In the genomic region with DNA sequence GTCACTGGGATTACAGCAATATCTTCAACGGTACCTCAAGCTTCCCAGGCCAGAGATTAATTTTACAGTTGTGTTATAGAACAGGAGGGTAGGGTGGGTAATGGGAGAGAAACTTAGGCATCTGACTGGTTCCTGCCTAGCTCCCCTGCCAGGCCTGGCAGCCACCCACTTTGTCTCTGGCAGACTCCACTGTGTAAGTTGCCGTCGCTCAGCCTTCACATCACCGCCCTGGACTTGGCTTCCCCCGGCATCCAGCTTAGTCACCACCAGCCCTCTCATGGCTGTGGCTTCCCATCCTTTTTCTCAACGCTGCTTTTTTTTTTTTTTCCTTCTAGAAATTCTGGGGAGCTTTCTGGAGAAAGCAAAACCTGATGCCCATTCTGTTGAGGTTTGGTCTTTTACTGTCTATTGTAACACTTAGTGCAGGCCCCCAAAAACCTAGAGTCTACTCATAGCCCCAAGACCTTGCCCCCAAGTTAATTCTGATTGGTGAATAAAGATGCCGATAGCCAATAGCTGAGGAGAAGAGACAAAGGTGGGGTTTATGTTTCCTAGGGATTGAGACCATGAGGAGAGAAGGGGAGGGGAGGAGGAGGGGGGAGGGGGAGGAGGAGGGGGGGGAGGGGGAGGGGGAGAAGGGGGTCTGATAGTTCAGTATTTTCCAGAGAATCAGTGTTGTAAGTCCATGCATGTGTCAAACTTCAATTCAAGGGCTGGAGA, we compare ENCODE assay signal across 9 mouse cellular contexts. TPM values are rescaled to one million over a fixed set of nuclear protein-coding genes. Genes with fewer than 3 reads are reported as not detected.
DNase-seq lines count a peak whose midpoint lies in the region; ATAC-seq lines count a peak whose summit lies in the region.
"Had no signal": no experiment of that assay in that cellular context is flagged by ENCODE, and none has a peak within 500 bp of the region (broad histone marks: within the 10 kb centered on the region; RNA-seq: fewer than 3 reads in every experiment).

No protein-coding gene starts in this region.

- WGBS in embryonic facial prominence, embryonic 15.5 days = 57% methylated on average over 7 of the region's 7 CpGs
- WGBS in embryonic facial prominence, embryonic 10.5 days = 77% methylated on average over 7 of the region's 7 CpGs
- 76% methylated on average over 7 of the region's 7 CpGs for WGBS in kidney, embryonic 16.5 days

- DNase-seq in embryonic facial prominence, embryonic 10.5 days (ENCODE audit: low spot score) = no peak
- peak; percentile 46 for DNase-seq in urinary bladder, postnatal 14 days (ENCODE audit: low spot score)
- DNase-seq in urinary bladder, postnatal 36 days (ENCODE audit: low spot score in 2 of 2) = no peak
- peak; percentile 30 for DNase-seq in left cerebral cortex, adult 11 months (ENCODE audit: low spot score)
- DNase-seq in telencephalon, adult 2 months (ENCODE audit: low read depth, low spot score) = peak; percentile 82
- DNase-seq in kidney, adult 9 months = no peak

- peaks cover 16% of the 10 kb centered on the region for H3K4me1 ChIP-seq in embryonic facial prominence, embryonic 15.5 days
- H3K4me1 ChIP-seq in embryonic facial prominence, embryonic 10.5 days = peaks cover 43% of the 10 kb centered on the region
- H3K4me1 ChIP-seq in kidney, embryonic 16.5 days (ENCODE audit: insufficient read depth, low read length) = peaks cover 33% of the 10 kb centered on the region

- H3K36me3 ChIP-seq in embryonic facial prominence, embryonic 15.5 days = no peaks in the 10 kb centered on the region
- no peaks in the 10 kb centered on the region for H3K36me3 ChIP-seq in embryonic facial prominence, embryonic 10.5 days (replicated peaks)
- H3K36me3 ChIP-seq in kidney, embryonic 16.5 days (ENCODE audit: insufficient read depth, low read length) = no peaks in the 10 kb centered on the region

- no peaks in the 10 kb centered on the region for H3K9me3 ChIP-seq in embryonic facial prominence, embryonic 15.5 days (replicated peaks)
- H3K9me3 ChIP-seq in embryonic facial prominence, embryonic 10.5 days = no peaks in the 10 kb centered on the region
- H3K9me3 ChIP-seq in kidney, embryonic 16.5 days (ENCODE audit: low read length) = no peaks in the 10 kb centered on the region

- H3K4me2 ChIP-seq in embryonic facial prominence, embryonic 15.5 days (replicated peaks) = no peak overlapping the region
- no peak overlapping the region for H3K4me2 ChIP-seq in kidney, embryonic 16.5 days (replicated peaks; ENCODE audit: low read depth, low read length)

- ATAC-seq in embryonic facial prominence, embryonic 15.5 days (ENCODE audit: insufficient number of reproducible peaks, low FRiP score, low TSS enrichment, low read depth) = no peak
- no peak for ATAC-seq in kidney, embryonic 16.5 days (ENCODE audit: low FRiP score, low TSS enrichment)

- 0 out of 2 replicates have a peak overlapping the region, but pooled peaks have one; percentile 8 for H3K27ac ChIP-seq in embryonic facial prominence, embryonic 15.5 days (replicated peaks)
- no peak overlapping the region for H3K27ac ChIP-seq in embryonic facial prominence, embryonic 10.5 days (replicated peaks)
- H3K27ac ChIP-seq in kidney, embryonic 16.5 days (ENCODE audit: low read length) = no peak overlapping the region

- H3K9ac ChIP-seq in embryonic facial prominence, embryonic 15.5 days = no peak overlapping the region
- H3K9ac ChIP-seq in kidney, embryonic 16.5 days (replicated peaks; ENCODE audit: low read length) = no peak overlapping the region

- H3K27me3 ChIP-seq in embryonic facial prominence, embryonic 15.5 days = no peaks in the 10 kb centered on the region
- no peaks in the 10 kb centered on the region for H3K27me3 ChIP-seq in embryonic facial prominence, embryonic 10.5 days (replicated peaks; ENCODE audit: low read depth, poor library complexity, severe bottlenecking)
- no peaks in the 10 kb centered on the region for H3K27me3 ChIP-seq in kidney, embryonic 16.5 days (ENCODE audit: insufficient read depth, low read length)

- H3K4me3 ChIP-seq in embryonic facial prominence, embryonic 15.5 days (replicated peaks) = no peak overlapping the region
- H3K4me3 ChIP-seq in embryonic facial prominence, embryonic 10.5 days = no peak overlapping the region
- no peak overlapping the region for H3K4me3 ChIP-seq in kidney, embryonic 16.5 days (ENCODE audit: low read length)
- H3K4me3 ChIP-seq: erythroblast, embryonic 14.5 days had no signal

RNA-seq across cellular contexts. Expression of gene Rbfox2, which starts 25.6 kb away (rescaled TPM):
- 69.4 and 73.2 TPM in 2 replicates for polyA plus RNA-seq in embryonic facial prominence, embryonic 15.5 days (2015; fragmentation: Nextera tagmentation; extraction: Ambion mirVana)
- 60.7 and 61.9 TPM in 2 replicates for polyA plus RNA-seq in embryonic facial prominence, embryonic 10.5 days (2016; fragmentation: Nextera tagmentation; extraction: Ambion mirVana)
- 49.1 and 50.2 TPM in 2 replicates for polyA plus RNA-seq in kidney, embryonic 16.5 days (2015; fragmentation: Nextera tagmentation; extraction: Ambion mirVana)
- polyA plus RNA-seq: erythroblast, embryonic 14.5 days had no signal

Comparison
In these comparisons a context has a peak if more than half of its experiments do, and no peak if none do; other contexts are left out.
1. DNase-seq: peak in urinary bladder, postnatal 14 days (single experiment), left cerebral cortex, adult 11 months (single experiment) and telencephalon, adult 2 months (single experiment); none in embryonic facial prominence, embryonic 10.5 days (single experiment), urinary bladder, postnatal 36 days (0 of 2) and kidney, adult 9 months (single experiment).